Mouse (Mus musculus) cerebellum, adult 9-10 months (tissue): ENCODE data around the gene Elavl2.
"Not testable (repeated sequence)": the region's sequence is repeated elsewhere in the genome, so short reads cannot be mapped to it uniquely, and the experiment has no call there.

Experiments
- DNase-seq: peaks from one replicate; pipeline ENCODE4 v3.0.0; 2022

Elavl2 gene

DNA sequence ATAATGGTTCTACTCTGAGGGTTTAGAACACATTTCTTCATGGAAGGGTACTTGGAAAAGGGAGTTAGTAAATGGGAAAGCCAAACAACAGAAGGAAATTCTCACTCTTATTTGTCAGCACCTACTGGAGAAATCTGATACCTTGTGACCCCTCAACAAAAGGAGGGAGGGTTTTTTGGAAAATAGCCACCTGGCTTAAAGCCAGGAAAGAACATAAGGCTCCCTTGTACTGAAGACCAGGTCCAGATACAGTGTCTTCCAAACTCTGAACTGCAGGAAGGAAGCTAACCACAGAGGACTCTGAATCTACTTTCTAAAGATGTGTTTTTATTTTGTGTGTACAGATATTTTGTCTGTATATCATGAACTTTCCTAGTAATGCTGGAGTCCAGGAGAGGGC lies 102.9 kb downstream of the Elavl2 start:
- DNase-seq: no peak

DNA sequence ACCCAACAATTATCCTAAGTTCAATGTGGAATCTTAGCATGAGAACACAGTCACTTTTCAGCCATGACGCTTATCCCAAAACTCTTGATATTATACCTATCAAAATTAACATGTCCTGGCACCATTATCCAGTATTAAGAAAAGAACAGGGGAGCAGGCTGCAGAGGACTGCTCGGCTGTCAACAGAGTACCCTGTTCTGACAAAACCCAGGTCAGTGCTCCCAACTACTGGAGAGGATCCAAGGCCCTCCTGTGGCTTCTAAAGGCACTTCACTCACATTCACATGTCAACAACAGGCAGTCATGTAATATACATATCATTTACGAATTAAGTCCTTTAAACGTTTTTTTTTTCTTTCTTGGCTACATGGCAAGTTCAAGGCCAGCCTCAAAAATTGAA lies 105.3 kb downstream of the Elavl2 start:
- DNase-seq: no peak

DNA sequence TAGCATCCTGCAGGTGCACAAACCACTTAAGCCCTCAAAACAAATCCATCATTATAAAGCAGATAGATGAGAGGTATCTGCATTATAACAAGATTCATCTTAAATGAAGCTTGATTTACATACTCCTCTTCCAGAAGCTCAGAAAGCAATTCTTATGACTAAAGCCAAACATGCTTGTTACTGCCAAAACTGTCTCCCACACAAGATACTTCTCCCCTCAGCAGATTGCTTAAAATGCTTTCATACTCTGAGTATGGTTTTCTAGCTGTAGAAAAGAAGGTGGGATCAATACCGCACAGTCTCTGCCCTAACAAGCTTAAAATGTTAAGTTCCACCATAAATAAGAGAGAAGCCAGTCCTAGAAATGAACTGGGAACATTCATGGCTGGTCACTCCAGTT lies 109.1 kb downstream of the Elavl2 start:
- no peak for DNase-seq

DNA sequence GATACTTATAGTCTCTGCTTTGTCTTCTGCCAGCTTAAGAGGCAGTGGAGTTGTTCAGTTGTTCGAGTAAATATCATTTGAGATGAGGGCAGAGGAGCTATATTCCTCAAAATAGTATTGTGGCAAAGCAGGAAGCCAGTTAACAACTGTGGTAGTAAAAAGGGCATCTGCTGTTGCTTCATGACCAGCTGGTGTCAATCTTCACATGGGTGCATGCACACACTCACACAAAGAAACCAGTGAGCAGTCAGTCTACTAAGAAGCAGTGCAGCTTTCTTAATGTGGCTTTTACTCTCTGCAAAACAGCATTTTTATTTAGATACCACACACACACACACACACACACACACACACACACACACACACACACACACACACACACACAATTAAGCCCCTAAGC lies 110.2 kb downstream of the Elavl2 start:
- no peak for DNase-seq

DNA sequence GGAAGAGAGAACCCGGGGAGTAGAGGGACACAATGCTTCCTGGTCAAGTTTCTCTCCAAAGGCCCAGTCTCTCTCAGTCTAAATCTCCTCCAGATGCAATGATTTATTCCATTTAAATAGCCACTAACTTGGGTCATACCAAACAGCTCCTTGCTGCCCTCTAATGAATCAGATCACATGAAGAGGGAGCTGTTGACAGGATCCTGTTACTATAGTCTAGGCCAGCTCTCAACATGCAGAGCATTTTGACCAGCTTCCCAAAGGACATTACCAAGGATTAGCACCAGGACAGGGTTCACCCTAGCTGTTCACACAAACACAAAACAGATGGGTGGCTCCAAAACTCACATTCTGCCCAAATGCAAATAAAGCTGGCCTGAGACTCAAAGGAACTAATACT lies 111.4 kb downstream of the Elavl2 start:
- no peak for DNase-seq

DNA sequence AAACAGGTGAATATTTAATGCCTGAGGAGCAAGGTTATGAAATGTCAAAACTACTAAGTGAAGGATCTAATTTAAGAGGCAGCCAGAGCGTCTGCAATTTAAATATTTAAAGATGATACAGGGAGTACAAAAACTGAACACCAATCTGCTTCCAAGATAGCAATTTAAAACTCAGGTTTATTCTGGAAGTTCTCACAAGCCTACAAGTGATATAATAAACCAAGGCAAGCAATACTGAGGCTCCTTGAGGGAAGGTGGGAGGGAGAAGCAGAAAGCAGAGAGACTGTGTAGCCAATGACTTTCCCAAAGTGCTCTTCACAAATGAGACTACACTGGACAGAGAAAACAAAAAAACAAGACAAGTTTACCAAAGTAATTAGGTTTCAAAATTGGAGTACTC lies 132.2 kb downstream of the Elavl2 start:
- no peak for DNase-seq

DNA sequence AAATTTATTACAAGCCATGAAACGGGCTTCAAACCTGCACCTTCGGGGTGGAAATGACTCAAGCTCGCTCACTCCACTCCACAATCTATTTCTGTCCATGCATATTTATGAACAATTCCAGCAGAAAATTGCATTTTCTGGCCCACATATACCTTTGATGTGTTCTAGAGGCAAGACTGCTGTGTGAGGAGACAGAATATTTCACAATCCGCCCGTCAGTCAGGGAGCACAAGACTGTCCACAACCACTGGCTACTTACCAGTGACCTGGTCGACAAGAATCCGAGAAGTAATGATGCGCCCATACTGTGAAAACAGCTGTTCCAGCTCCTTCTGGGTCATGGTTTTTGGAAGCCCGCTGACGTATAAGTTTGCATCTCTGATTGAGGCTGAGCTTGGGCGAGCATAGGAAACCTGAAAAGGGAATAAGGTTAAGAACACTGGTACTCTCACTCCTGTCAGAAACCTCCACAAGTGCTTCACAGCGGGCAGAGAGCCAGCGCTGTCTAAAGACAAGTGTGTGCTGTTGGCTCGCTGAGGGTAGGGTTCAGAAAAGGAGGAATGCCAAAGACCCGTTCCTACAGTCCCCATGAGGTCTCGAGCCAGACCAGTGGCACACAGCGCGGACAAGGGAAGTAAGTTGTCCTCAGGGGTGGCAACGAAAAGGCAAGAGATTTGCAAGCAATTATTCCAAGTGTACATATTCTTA lies 136.7 kb downstream of the Elavl2 start:
- DNase-seq: no peak

DNA sequence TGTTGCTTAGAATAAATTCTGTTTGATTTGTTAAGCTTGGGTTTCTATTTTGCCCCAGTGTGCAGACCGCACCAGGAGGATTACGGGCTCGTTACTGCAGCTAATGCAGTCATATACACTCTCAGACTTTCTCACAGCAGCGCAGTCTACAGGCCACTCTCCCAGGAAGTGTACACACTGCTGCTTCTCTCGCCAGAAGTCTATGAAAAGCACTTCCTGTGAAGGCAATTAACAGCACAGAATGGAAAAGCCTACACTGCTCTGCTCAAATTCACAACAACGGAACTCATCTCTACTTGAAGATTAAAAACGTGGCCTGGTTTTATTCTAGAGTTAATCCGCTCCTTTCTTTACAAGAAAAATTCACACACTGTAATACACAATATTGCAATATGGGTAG lies 137.7 kb downstream of the Elavl2 start:
- DNase-seq: no peak

DNA sequence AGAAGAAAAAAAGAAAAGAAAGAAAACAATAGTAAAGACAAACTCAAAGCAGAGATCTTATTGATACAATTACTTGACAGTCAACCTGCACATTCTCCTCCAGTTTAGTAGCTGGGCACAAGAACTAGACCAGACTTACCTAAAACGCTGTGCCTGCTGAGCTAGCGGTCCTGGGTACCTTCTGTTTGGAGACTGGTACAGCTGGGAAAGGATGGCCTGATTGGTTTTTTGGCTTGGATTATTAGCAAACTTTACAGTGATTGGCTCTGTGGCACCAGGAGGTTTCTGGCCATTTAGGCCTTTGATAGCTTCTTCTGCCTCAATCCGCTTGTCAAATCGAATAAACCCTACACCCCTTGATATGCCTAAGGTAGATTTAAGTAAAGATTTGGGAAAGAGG lies 140.0 kb downstream of the Elavl2 start:
- peak; percentile 55 for DNase-seq

DNA sequence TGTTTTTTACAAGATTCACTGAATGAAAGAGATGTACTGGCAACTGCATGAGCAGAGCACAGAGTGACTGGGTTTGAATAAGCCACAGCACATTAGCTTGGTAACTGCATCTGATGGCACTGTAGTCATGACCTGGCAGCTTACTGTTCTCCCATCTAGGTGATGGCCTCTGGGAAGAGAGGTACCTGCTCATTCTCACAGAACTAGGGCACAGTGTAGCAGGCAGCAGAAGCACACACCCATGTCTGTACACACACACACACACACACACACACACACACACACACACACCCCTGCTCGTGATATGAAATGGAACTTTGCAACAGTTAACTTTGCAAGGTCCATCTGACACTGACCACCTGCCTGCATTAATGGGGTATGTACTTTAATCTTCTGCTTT lies 151.9 kb downstream of the Elavl2 start:
- DNase-seq: no peak

DNA sequence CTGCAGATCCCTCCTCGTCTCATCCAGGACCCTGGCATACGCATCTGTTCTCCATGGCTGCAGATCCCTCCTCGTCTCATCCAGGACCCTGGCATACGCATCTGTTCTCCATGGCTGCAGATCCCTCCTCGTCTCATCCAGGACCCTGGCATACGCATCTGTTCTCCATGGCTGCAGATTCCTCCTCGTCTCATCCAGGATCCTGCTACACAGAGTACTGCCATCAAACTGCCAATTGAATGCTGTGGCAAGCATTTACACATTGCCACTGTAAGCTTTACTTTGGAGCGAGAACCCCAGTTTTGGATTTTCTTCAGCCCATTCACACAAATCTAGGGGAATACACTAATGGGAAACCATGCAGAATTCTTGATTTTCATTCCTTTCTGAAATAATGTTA lies 155.4 kb downstream of the Elavl2 start:
- DNase-seq: not testable (repeated sequence)

DNA sequence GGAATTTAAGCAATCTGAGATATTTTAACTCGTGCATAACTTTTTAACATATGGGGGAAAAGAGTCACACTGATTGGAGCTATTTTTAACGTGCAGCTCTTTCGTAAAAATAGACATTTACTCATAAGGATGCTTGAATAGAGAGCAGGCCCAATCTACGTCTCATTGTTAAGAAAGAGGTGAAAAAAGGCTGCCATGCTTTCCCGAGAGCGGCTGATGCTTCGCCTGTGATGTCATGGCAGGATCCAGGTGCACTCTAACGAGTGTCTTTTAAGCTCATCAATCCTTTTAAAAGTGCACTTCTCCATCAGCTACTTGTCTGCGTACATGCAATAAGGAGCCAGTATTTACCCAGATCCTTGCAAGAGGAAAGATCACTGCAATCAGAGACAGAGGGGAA lies 156.0 kb downstream of the Elavl2 start:
- no peak for DNase-seq

DNA sequence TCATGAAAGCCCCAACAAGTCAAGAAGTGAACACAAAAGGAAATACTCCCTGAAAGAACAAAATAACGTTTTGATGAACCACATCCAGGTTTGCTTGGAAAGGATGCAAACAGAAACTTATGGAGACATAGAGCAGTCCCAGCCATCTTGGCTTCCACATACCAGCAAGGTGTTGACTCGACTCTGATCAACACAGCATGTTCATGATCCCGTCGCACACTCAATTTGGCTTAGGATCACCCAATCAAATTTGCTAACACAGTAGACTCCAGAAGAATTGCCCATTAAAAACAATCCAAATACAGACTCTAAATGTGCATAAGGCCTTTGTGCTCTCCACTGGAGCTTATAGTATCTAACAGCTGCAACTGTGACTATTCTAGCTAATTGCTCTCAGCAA lies 156.7 kb downstream of the Elavl2 start:
- no peak for DNase-seq

DNA sequence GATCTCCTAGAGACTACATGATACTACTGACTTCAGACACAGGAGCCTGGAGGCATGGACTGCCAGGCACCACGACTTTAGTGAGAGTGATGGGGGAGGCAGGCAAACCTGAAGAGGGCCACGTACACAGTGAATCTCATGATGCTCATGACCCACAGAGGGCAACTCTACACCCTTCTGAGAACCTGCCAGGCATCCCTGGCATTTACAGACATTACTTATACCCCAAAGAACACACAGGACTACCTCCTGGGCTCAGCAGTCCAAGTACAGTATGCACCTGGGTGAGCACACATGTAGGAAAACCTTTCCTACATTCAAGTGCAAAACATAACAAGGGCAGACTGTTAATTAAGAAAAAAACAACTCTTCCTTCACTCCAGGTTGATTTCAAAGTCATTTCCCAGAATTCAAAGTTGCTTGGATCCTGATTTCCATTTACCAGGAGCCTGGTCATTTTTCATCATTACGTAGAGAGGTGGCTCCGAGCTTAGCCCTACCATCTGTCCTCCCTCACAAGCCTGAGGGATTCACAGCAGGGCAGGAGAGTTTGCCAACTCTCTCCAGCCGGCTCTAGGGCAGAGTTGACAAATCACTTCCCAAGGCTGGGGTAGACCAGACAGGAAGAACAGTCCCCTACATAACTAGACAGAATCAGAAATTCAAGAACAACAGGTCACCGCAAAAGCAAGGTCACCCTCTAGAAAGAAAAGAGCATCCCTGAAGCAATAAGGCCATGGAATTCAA lies 161.7 kb downstream of the Elavl2 start:
- DNase-seq: peak; percentile 94

DNA sequence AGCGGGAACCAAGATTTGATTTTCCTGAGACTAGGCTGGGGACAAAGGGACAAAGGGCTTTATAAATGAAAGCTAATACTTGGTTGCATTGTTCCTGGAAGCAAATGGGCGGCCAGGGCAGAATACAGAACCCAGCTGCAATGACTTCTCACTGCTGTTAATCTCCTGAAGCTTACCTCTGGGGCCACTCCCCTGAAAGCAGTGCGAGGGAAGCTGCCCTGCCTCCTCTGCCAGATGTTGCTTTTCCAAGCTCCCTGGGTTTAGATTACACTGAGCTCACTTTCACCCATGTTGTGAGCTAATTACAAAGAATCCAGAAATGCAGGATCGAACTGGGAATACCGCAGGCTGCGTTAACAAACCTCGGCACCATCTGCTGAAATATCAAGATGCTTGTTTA lies 163.6 kb downstream of the Elavl2 start:
- DNase-seq: no peak

DNA sequence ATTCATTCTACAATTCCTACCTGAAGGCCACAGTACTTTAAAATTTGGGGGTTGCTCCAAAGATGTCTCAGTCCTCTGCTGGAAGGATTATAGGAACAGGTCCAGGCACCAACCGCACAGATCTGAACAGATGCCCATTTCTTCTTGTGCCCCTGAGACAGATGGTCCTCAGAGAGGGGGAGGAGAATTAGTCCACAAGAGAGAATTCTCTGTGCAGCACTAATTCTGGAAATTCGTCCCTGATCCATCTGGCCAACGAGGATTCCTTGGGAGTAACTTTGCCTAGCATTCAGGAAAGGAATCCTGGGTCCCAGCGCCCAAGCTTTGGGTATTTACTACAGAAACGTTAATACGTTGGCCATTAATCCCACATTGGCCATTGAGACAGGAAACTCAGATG lies 165.6 kb downstream of the Elavl2 start:
- DNase-seq: peak; percentile 87

DNA sequence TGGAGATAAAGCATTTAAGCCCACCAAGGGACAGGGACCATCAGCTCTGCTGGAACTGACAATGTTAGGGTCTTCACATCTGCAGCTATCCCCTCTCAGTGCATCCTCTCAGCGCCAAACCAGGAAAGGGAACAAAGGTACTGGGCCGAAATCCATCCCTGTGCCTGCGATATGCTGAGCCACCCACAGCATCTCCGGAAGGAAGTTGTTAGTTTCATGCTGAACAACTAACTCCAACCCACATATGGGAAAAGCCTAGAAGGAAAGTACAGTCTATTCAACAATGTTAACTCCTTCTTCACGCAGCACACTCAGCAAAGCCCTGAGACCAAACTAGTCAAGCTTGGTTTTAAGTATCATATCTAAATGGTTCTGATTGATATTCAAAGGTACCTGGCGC lies 167.0 kb downstream of the Elavl2 start:
- DNase-seq: no peak

DNA sequence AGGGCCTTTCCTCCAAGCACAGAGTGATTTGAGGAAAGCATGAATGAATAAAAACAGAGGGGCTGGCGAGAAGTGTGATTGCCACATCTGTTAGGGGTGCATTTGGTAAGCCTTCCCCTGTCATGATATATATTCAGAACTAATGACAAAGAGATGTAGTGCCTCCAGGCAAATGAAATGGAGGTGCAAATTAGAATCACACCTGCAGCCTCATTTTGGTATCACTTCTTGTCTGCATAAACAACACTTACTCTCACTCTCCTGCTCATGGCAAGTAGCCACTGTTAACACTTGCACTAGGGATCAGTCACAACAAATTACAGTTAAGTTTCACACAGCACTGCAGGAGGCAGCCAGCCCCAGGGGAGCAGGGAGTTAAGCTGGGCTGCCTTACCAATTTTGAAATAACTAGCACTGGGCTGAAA lies 170.1 kb downstream of the Elavl2 start:
- no peak for DNase-seq

DNA sequence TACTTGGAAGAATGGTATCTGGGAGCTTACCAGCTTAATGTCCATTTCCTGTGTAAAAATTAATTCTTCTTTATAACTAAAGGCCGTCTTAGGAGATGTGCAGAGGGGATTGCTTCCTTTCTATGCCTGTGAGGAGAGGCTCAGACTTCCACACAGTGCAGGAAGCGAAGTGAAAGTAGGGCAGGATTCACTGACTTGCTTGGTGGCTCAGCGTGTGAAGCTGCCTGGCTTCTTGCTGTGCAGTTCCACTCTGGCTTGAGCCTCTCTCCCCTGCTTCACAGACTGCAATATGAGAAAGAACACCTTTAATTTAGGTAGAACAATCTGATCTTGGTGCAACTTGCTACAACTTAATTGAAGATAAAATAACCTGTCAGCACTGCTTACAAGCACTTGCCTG lies 172.2 kb downstream of the Elavl2 start:
- DNase-seq: no peak

DNA sequence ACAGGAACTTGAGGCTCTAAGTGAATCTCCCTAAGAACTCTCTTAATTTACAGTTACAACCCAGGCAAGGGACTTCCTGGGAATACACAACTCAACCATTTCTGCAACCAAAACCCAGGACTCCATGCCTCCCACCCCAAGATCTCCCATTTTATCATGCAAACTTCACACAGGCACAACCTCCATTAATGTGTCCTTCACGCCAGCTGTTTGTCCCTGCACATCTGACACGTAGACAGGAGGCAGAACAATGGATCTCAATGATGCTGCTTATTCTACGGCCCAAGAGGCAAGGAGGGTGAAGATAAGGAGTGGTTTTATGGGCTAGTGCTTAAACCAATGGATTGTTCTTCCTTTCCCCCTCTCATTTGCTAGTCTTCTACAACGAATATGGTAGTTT lies 176.8 kb downstream of the Elavl2 start:
- DNase-seq: no peak

DNA sequence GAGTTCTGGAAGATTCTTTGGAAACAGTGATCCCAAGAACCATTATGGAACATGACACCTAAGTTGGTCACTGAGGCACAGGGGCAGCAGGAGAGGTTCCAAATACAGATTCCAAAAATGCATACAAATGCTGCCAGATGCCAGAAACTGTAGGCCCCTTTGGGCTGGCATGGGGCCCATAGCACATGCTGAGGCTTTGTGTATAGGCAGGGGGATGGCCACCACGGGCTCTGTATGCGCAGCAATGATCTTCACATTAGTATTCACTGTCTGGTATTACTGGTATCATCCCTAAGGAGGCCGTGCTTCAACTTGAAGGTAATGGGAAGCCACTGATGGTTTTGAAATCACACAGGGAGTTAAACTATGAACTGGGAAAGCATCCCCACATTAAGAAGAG lies 181.3 kb downstream of the Elavl2 start:
- no peak for DNase-seq

DNA sequence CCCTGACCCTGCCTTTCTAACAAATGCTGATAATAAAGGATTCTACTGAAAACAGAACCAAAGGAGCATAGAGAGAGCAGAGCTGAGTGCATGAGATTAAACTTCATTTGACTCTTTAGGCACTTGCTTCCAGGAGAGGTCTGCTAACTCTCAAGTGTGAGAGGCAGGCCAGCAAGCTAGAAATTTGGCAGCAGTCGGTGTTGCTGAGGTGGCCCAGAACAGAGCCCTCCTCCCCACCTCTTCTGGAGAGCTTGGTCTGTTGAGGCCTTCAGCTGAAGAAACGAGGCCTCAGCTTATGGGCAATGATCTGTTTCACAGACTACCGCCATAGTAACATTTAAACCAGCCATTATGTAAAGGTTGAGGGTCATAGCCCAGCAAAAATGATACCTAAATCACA lies 186.7 kb downstream of the Elavl2 start:
- DNase-seq: no peak

DNA sequence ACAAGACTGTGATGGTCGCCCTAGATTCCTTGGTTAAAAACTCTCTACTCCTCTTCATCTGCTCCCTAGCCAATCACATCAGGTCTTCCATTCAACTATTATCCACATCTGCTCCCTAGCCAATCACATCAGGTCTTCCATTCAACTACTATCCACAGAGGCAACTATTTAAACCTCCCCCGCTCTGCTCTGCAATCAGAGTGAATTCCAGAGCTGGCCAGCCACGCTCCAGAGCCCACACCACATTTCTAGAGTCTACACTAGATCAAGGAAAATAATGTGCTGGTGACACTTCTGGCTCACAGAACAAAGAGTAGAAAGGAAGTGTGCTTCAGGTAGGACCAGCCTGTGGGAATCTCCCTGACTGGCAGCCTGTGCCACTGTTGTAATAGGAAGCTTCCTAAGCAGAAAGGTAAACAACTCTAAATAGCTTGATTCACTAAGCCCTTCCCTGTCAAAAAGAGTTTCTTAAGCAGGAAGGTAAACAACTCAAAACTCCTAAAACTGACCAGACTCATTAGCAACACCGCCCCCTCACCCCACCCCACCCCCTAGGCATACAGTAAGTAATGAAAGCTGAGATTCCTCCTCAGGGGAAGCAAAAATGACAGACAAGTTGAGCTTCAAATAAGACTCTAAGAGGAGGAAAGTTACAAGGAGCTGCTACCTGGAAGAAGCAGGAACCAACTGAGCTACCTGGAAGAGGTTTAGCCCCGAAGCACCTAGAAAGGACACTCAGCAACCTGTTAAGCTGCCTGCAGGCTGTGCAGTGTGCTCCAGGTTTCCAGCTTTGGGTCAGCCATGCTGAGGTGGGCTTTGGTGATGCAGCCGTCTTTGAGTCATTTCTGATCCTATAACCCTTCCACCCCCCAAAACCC lies 191.9 kb downstream of the Elavl2 start:
- no peak for DNase-seq
